Mouse (Mus musculus): ENCODE results near the gene Dpyd. TPM values are rescaled to one million over a fixed set of nuclear protein-coding genes. Genes with fewer than 3 reads are reported as not detected.

Gene Dpyd
- polyA plus RNA-seq (2015; fragmentation: Nextera tagmentation; extraction: Ambion mirVana), result 15.5 and 16.4 TPM in 2 replicates

DNA sequence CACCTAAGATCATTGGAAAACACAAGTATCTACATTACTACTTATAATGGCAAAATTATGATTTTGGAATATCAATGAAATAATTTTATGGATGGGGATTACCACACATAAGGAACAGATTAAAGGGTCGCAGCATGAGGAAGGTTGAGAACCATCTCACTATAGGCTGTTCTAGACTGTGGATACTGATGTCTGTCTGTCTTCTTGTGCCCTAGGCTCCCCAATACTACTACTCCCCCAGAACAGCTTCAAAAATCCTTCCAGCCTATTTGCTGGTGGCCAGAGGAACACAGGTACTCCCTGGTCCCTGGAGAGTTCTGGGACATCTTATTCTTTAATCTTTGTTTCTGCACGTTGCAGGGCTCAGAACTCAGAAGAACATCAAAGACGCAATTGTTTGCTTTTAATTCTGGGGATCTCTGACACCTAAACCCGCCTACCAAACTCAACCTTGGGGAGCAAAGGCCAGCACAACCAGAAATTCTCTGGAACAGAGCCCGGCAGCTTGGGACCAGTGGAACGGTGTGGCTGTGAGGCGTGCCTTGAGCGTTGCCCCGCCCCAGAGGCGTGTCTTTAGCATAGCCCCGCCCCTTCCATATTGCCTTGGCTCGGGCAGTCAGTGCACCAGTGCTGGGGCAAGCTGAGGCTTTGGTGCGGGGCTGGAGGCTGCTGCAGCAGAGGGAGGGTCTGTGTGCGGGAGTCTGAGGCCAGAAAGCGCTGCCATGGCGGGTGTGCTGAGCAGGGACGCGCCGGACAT is at the start of gene Dpyd:
TSS of gene Dpyd (plus strand) at position 576 of the 757 bp plus-strand sequence.
- H3K4me2 ChIP-seq, result peak within 1 kb of the TSS; percentile 81
- peak; percentile 94 for ATAC-seq (ENCODE audit: insufficient number of reproducible peaks, insufficient read depth, low FRiP score, low TSS enrichment, low read depth)
- H3K36me3 ChIP-seq, result no peaks in the 10 kb centered on the region
- no peaks in the 10 kb centered on the region for H3K27me3 ChIP-seq
- H3K4me1 ChIP-seq, result no peaks in the 10 kb centered on the region
- 5% methylated on average over 19 of the region's 19 CpGs for WGBS
- no peaks in the 10 kb centered on the region for H3K9me3 ChIP-seq
- H3K9ac ChIP-seq, result peak within 1 kb of the TSS; percentile 80
- no peak within 1 kb of the TSS for H3K27ac ChIP-seq
- peak within 1 kb of the TSS; percentile 72 for H3K4me3 ChIP-seq

DNA sequence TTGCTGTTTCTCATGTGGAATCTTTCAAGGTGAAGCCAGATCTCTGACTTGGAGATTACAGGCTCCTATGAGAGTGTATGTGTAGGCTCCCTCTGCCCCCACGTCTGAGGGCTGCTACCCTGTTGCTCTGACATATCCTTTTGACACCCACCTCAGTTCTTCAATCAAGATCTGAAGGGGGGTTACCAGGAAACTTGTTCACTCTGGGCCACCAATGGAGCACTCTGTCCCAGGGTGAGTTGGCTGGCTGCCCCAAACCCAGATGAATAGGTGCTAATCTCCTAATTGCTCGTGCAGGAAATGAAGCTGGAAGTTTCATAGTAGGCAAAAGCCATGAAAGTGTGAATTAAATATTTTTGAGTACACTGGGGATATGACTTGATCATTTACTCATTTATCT is 24.3 kb upstream of the Dpyd start:
- Histone ChIP-seq H3K36me3 (no peaks in the 10 kb centered on the region), H3K4me1 (no peaks in the 10 kb centered on the region), H3K9me3 (no peaks in the 10 kb centered on the region), H3K27ac (no peak overlapping the region), H3K4me3 (no peak overlapping the region), H3K27me3 (no peaks in the 10 kb centered on the region), H3K9ac (no peak overlapping the region), H3K4me2 (no peak overlapping the region)
- 45% methylated on average over 2 of the region's 2 CpGs for WGBS
- ATAC-seq (ENCODE audit: insufficient number of reproducible peaks, insufficient read depth, low FRiP score, low TSS enrichment, low read depth), result no peak

GRCm38 (mm10) chr3:118541766-118542165 is 20.2 kb upstream of the Dpyd start:
- H3K4me3 ChIP-seq, result no peak overlapping the region
- H3K36me3 ChIP-seq, result no peaks in the 10 kb centered on the region
- no peaks in the 10 kb centered on the region for H3K9me3 ChIP-seq
- no peak overlapping the region for H3K9ac ChIP-seq
- no peak overlapping the region for H3K27ac ChIP-seq
- H3K4me2 ChIP-seq, result no peak overlapping the region
- 15% methylated on average over 6 of the region's 6 CpGs for WGBS
- no peaks in the 10 kb centered on the region; the same call in 1 of the 2 replicates for H3K27me3 ChIP-seq
- no peaks in the 10 kb centered on the region for H3K4me1 ChIP-seq
- ATAC-seq (ENCODE audit: insufficient number of reproducible peaks, insufficient read depth, low FRiP score, low TSS enrichment, low read depth), result no peak

GRCm38 (mm10) chr3:118547551-118548210 is 14.2 kb upstream of the Dpyd start:
- no peak overlapping the region for H3K4me3 ChIP-seq
- peaks cover 4% of the 10 kb centered on the region; the same call in 1 of the 2 replicates for H3K27me3 ChIP-seq
- no peaks in the 10 kb centered on the region for H3K36me3 ChIP-seq
- no peak overlapping the region for H3K9ac ChIP-seq
- H3K4me1 ChIP-seq, result peaks cover 6% of the 10 kb centered on the region; the same call in 1 of the 2 replicates
- H3K9me3 ChIP-seq, result no peaks in the 10 kb centered on the region
- WGBS, result 17% methylated on average over 4 of the region's 4 CpGs
- ATAC-seq (ENCODE audit: insufficient number of reproducible peaks, insufficient read depth, low FRiP score, low TSS enrichment, low read depth), result no peak
- no peak overlapping the region for H3K4me2 ChIP-seq
- no peak overlapping the region for H3K27ac ChIP-seq

GRCm38 (mm10) chr3:118557605-118558004 is 4.3 kb upstream of the Dpyd start:
- H3K36me3 ChIP-seq, result no peaks in the 10 kb centered on the region
- H3K4me3 ChIP-seq, result no peak overlapping the region
- H3K4me2 ChIP-seq, result no peak overlapping the region
- no peaks in the 10 kb centered on the region for H3K9me3 ChIP-seq
- no peak overlapping the region for H3K9ac ChIP-seq
- no peak overlapping the region for H3K27ac ChIP-seq
- 80% methylated on average over 1 of the region's 1 CpGs for WGBS
- ATAC-seq (ENCODE audit: insufficient number of reproducible peaks, insufficient read depth, low FRiP score, low TSS enrichment, low read depth), result no peak
- no peaks in the 10 kb centered on the region for H3K27me3 ChIP-seq
- no peaks in the 10 kb centered on the region for H3K4me1 ChIP-seq

DNA sequence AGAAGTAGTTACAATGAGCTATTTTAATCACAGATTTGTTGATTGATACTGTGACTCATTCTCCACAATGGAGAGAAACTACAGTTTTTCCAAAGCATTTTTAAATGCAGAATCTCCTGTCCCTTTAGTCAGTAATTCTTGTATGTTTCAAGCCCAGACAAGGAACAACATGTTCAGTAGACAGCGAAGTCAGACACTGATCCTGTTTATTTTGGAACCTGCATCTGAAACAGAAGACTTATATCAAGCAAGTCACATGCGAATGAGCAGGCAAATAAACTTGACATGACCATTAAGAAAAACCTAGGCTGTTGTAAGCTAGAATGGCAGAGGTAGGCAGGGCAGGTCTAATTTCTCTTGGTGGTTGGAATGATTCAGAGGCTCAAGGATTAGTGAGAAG is 2.0 kb upstream of the Dpyd start:
- H3K36me3 ChIP-seq, result no peaks in the 10 kb centered on the region
- H3K27me3 ChIP-seq, result no peaks in the 10 kb centered on the region
- H3K4me1 ChIP-seq, result no peaks in the 10 kb centered on the region
- WGBS, result 78% methylated on average over 2 of the region's 2 CpGs
- H3K9me3 ChIP-seq, result no peaks in the 10 kb centered on the region
- ATAC-seq (ENCODE audit: insufficient number of reproducible peaks, insufficient read depth, low FRiP score, low TSS enrichment, low read depth), result no peak
- H3K4me2 ChIP-seq, result no peak overlapping the region
- H3K9ac ChIP-seq, result no peak overlapping the region
- H3K4me3 ChIP-seq, result no peak overlapping the region
- H3K27ac ChIP-seq, result no peak overlapping the region

DNA sequence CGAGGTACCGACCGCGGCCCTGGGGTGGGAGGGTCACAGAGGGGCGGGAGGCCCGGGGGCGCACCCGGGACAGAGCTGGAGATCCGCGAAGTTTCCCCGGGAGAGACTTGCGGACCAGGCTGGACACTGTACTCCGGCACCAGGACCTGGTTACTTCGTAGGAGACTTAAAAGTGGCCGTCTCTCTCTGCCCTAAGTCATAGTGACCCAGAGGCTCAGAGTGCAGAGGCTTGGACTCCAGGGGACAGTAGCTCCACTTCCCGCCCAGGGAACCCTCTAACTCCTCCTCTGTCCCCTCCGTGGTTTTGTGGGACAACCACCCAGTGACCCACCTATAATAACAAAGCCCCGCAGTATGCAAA is 362 bp downstream of the Dpyd start:
- H3K4me2 ChIP-seq, result peak overlapping the region; percentile 81
- peak; percentile 57 for ATAC-seq (ENCODE audit: insufficient number of reproducible peaks, insufficient read depth, low FRiP score, low TSS enrichment, low read depth)
- no peaks in the 10 kb centered on the region for H3K9me3 ChIP-seq
- H3K36me3 ChIP-seq, result no peaks in the 10 kb centered on the region
- H3K4me3 ChIP-seq, result peak overlapping the region; percentile 72
- H3K4me1 ChIP-seq, result no peaks in the 10 kb centered on the region
- H3K27me3 ChIP-seq, result no peaks in the 10 kb centered on the region
- no peak overlapping the region for H3K27ac ChIP-seq
- H3K9ac ChIP-seq, result peak overlapping the region; percentile 80
- WGBS, result 1% methylated on average over 18 of the region's 18 CpGs

- 56% methylated on average over 5 of the region's 5 CpGs for WGBS
- no peaks in the 10 kb centered on the region for H3K9me3 ChIP-seq
- no peak overlapping the region for H3K4me2 ChIP-seq
- ATAC-seq (ENCODE audit: insufficient number of reproducible peaks, insufficient read depth, low FRiP score, low TSS enrichment, low read depth), result no peak
- no peaks in the 10 kb centered on the region for H3K27me3 ChIP-seq
- H3K4me1 ChIP-seq, result no peaks in the 10 kb centered on the region
- no peak overlapping the region for H3K9ac ChIP-seq
- no peaks in the 10 kb centered on the region for H3K36me3 ChIP-seq
- no peak overlapping the region for H3K27ac ChIP-seq
- no peak overlapping the region for H3K4me3 ChIP-seq
Observed at GRCm38 (mm10) chr3:118566779-118567178, 4.8 kb downstream of the Dpyd start.

- Histone ChIP-seq H3K27ac (no peak overlapping the region), H3K9me3 (no peaks in the 10 kb centered on the region), H3K36me3 (no peaks in the 10 kb centered on the region), H3K9ac (no peak overlapping the region), H3K27me3 (no peaks in the 10 kb centered on the region), H3K4me3 (no peak overlapping the region), H3K4me1 (no peaks in the 10 kb centered on the region), H3K4me2 (no peak overlapping the region)
- 62% methylated on average over 7 of the region's 7 CpGs for WGBS
- ATAC-seq (ENCODE audit: insufficient number of reproducible peaks, insufficient read depth, low FRiP score, low TSS enrichment, low read depth), result no peak
Observed at GRCm38 (mm10) chr3:118570197-118570596, 8.3 kb downstream of the Dpyd start.

DNA sequence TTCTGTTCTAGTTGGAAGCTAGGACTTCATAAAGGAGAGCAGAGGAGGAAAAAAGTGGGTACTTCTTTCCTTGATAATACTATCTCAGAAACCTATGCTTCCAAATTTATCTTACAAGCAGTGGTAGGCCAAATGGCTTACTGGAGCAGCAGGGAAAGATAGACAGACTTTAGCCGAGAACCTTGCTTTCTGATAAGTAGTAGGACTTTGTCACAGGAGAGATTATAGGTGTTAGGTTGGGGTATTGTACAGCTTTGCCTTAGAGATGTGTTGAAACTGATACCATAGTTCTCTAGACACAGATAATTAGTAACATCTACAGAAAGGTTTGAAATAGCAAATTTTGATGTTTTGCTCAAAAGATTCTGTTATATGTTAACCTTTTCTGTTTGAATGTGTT is 28.6 kb downstream of the Dpyd start:
- Histone ChIP-seq H3K27ac (no peak overlapping the region), H3K27me3 (no peaks in the 10 kb centered on the region), H3K9me3 (no peaks in the 10 kb centered on the region), H3K36me3 (no peaks in the 10 kb centered on the region), H3K4me2 (no peak overlapping the region), H3K4me1 (no peaks in the 10 kb centered on the region), H3K4me3 (no peak overlapping the region), H3K9ac (no peak overlapping the region)
- WGBS, result 83% methylated on average over 1 of the region's 1 CpGs
- no peak for ATAC-seq (ENCODE audit: insufficient number of reproducible peaks, insufficient read depth, low FRiP score, low TSS enrichment, low read depth)

GRCm38 (mm10) chr3:118594864-118595263 is 32.9 kb downstream of the Dpyd start:
- no peaks in the 10 kb centered on the region for H3K9me3 ChIP-seq
- H3K9ac ChIP-seq, result no peak overlapping the region
- no peaks in the 10 kb centered on the region for H3K36me3 ChIP-seq
- no peak overlapping the region for H3K4me2 ChIP-seq
- peaks cover 3% of the 10 kb centered on the region; the same call in 1 of the 2 replicates for H3K4me1 ChIP-seq
- H3K4me3 ChIP-seq, result no peak overlapping the region
- H3K27me3 ChIP-seq, result no peaks in the 10 kb centered on the region
- H3K27ac ChIP-seq, result no peak overlapping the region
- 74% methylated on average over 4 of the region's 4 CpGs for WGBS
- no peak for ATAC-seq (ENCODE audit: insufficient number of reproducible peaks, insufficient read depth, low FRiP score, low TSS enrichment, low read depth)

DNA sequence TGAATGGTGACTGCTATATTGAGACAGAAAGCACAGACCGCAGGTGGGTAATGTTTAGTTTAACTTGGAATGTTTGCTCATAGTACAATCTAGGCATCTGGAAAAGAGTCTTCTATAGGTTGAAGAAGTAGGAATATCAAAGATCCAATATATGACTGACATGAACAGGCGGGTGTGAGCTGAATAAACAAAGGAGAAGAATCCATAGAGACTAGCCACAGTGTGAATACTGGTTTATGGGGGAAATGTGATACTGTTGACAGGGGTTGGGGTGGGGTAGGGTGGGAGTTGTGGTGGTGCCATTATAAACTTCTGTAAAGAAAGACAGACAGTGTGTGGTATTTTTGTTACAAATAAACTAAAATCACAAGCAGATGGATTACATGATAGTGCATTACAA is 33.8 kb downstream of the Dpyd start:
- Histone ChIP-seq H3K4me2 (no peak overlapping the region), H3K4me3 (no peak overlapping the region), H3K27ac (no peak overlapping the region), H3K27me3 (no peaks in the 10 kb centered on the region), H3K9ac (no peak overlapping the region), H3K36me3 (no peaks in the 10 kb centered on the region), H3K9me3 (no peaks in the 10 kb centered on the region), H3K4me1 (peaks cover 3% of the 10 kb centered on the region; the same call in 1 of the 2 replicates)
- ATAC-seq (ENCODE audit: insufficient number of reproducible peaks, insufficient read depth, low FRiP score, low TSS enrichment, low read depth), result no peak
- 66% methylated on average over 2 of the region's 2 CpGs for WGBS

Data from embryonic facial prominence, embryonic 13.5 days (tissue).